Mouse (Mus musculus) splenic B cell, adult 2 months (primary cell): ENCODE data around the gene Ric8a.

Experiments used
- DNase-seq: peaks from one replicate; pipeline ENCODE4 v3.0.0-alpha.2; 2011; ENCODE audit warnings: low read depth, low spot score
- H3K27me3 ChIP-seq: 2 replicates; pipeline ENCODE4 v1.6.1; 2012; ENCODE audit warnings: mild to moderate bottlenecking, low read length, moderate library complexity, mixed read lengths; ENCODE audit not compliant: control insufficient read depth, poor library complexity, insufficient read depth, severe bottlenecking
- H3K36me3 ChIP-seq: 2 replicates; pipeline ENCODE4 v1.6.1; 2012; ENCODE audit warnings: mild to moderate bottlenecking, low read length, moderate library complexity, mixed read lengths; ENCODE audit not compliant: control insufficient read depth, poor library complexity, insufficient read depth, severe bottlenecking

Gene Ric8a

GRCm38 (mm10) chr7:140836243-140837115 lies 20.3 kb upstream of the Ric8a start:
- Histone ChIP-seq H3K36me3 (no peaks in the 10 kb centered on the region), H3K27me3 (no peaks in the 10 kb centered on the region)

DNA sequence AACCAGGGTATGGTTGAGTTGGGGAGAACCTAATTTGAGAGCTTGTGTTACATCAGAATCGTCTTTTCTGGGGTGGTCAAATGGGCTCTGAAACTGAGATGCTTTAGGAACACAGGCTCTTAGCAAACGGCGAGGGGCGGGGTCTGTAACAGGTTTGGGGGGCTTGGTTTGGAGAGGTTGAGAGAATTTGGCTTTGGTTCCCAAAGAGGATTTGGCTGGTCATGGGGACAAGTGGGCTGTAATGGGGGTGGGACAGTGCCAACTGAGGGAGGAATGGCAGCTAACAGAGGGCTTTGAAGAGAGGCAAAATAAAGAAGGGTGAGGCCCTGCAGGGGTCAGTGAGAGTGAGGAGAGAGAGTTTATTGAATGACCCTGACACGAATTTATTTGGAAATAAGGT lies 17.2 kb upstream of the Ric8a start:
- DNase-seq, result no peak
- no peaks in the 10 kb centered on the region for H3K27me3 ChIP-seq
- no peaks in the 10 kb centered on the region for H3K36me3 ChIP-seq

More at GRCm38 (mm10) chr7:140836243-140837115, 20.3 kb upstream of the Ric8a start:
- DNase-seq, result no peak

GRCm38 (mm10) chr7:140840750-140841735 lies 15.7 kb upstream of the Ric8a start:
- no peaks in the 10 kb centered on the region for H3K36me3 ChIP-seq
- no peaks in the 10 kb centered on the region for H3K27me3 ChIP-seq
- no peak for DNase-seq

- no peaks in the 10 kb centered on the region; the same call in 1 of the 2 replicates for H3K27me3 ChIP-seq
- no peak for DNase-seq
- no peaks in the 10 kb centered on the region for H3K36me3 ChIP-seq
These were observed 13.0 kb upstream of the Ric8a start for GRCm38 (mm10) chr7:140843806-140844205.

- H3K36me3 ChIP-seq, result no peaks in the 10 kb centered on the region
- peak; percentile 93 for DNase-seq
These were observed 11.7 kb upstream of the Ric8a start, which contains the start of gene Scgb1c1 for GRCm38 (mm10) chr7:140844905-140845665. TSS of gene Scgb1c1 (plus strand) at chr7:140845547.

GRCm38 (mm10) chr7:140845683-140846082 lies 11.1 kb upstream of the Ric8a start:
- Histone ChIP-seq H3K27me3 (no peaks in the 10 kb centered on the region; the same call in 1 of the 2 replicates), H3K36me3 (no peaks in the 10 kb centered on the region)
- DNase-seq, result no peak

More at GRCm38 (mm10) chr7:140844905-140845665, 11.7 kb upstream of the Ric8a start, which contains the start of gene Scgb1c1:
- no peaks in the 10 kb centered on the region; the same call in 1 of the 2 replicates for H3K27me3 ChIP-seq

DNA sequence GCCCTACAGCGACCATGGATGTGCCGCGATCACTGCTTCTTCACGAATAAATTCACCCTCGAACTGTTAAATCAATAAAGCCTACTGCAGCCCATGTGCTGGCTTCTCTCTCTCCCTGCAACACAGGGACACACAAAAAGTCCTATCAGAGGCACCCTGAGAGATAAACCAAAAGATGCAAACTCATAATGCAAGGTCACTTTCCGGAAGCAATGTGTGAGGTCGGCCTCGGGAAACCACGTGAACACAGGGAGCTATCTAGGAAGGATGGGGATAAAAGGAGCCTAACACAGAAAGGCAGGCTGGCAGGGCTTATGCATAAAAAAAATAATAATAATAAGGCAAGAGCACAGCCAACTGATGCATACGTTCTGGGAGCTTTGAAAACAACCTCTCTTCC lies 10.1 kb upstream of the Ric8a start:
- H3K36me3 ChIP-seq, result 0 out of 2 replicates have a peak, but pooled peaks cover 1% of the 10 kb centered on the region
- no peaks in the 10 kb centered on the region; the same call in 1 of the 2 replicates for H3K27me3 ChIP-seq
- no peak for DNase-seq

DNA sequence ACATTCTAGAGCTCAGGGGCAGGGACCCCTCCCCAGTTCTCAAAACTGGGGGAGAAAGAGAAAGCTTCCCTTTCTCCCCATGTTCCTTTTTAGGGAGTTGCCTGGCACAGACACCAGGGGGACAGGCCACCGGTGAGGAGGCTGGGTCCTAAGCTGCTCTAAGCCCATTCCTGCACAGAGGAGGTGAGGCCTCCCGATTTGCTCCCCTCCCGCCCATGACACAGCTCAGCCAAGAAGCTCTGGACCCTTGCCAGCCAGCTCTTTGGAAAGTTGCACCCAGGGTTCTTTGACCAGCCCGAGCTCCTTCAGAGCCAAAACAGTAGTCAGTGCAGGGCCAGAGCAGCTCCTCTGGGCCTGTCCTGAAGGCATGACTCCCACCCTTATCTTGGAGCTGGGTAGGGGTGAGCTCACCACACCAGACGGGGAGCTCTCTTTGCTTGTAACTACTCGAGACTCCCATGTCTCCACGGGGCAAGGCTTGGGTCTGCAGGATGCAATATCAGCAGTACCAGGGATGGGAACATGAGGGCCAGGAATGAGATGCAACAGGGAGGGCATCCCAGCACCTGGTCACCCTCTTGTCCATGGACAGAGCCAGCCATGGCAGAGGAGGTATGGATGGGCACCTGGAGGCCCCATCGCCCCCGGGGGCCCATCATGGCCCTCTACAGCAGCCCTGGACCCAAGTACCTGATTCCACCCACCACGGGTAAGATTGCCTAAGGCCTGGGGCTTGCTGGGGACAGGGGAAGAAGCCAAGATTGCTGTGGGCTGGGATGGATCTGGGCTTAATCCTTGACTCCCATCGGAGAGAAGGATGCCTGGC lies 8.8 kb upstream of the Ric8a start, which contains the start of gene Odf3:
Gene Odf3 (plus strand): TSS at position 51 of the 826 bp plus-strand sequence.
- DNase-seq, result no peak
- no peaks in the 10 kb centered on the region; the same call in 1 of the 2 replicates for H3K27me3 ChIP-seq
- H3K36me3 ChIP-seq, result 0 out of 2 replicates have a peak, but pooled peaks cover 1% of the 10 kb centered on the region

DNA sequence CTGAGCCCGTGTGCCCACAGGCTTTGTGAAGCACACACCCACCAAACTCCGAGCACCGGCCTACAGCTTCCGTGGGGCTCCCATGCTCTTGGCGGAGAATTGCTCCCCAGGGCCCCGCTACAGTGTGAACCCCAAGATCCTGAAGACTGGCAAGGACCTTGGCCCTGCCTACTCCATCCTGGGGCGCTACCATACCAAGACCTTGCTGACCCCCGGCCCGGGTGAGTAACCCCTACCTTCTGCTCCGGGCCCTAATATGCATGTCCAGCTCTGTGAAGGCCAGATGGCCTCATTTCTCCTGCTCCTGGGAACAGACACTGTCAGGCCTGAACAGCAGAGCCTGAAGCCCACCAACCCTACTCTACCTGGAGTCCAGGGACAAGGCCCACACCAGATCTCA lies 8.2 kb upstream of the Ric8a start:
- H3K36me3 ChIP-seq, result 0 out of 2 replicates have a peak, but pooled peaks cover 1% of the 10 kb centered on the region
- no peaks in the 10 kb centered on the region; the same call in 1 of the 2 replicates for H3K27me3 ChIP-seq
- DNase-seq, result no peak

GRCm38 (mm10) chr7:140851916-140852315 lies 4.8 kb upstream of the Ric8a start:
- no peak for DNase-seq
- peaks cover 1% of the 10 kb centered on the region; the same call in 1 of the 2 replicates for H3K36me3 ChIP-seq
- no peaks in the 10 kb centered on the region; the same call in 1 of the 2 replicates for H3K27me3 ChIP-seq

DNA sequence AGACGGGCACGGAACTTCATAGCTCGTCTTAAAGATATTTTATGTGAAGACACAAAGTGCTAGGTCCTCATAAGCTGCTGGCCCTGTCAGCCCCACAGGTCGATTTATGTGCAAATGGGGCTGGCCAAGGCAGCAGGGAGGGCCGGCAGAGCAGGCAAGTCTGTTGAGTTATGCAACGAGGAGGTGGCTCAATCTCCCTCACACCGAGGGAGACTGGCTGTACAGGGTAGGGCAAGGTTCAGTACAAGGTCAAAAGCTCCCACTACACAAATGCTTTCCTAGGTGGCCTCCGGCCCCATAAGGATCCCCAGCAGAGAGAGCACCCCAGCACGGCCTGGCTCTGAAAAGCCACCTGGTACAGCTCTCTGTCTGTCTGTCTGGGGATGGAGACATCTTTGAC lies 3.4 kb upstream of the Ric8a start:
- H3K27me3 ChIP-seq, result no peaks in the 10 kb centered on the region

DNA sequence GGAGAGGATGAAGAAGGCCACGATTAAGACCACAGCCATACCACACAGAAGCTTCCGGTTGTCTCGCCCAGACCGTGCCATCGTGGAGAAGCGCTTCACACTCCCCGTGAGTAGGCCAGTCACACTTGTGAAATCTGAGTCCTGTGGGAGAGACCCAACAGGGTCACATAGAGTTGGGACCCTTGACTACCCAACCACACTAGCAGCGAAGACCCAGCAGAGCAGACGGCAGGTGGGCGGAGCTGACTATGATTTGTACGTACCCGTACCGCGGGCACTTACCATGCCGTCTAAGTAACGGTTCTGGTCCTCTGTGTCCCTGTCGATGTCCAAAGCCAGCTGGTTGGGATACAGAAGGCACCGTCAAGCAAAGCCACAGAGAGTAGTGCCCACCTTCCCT lies 2.3 kb upstream of the Ric8a start:
- DNase-seq, result no peak
- H3K27me3 ChIP-seq, result no peaks in the 10 kb centered on the region
- H3K36me3 ChIP-seq, result peaks cover 1% of the 10 kb centered on the region; the same call in 1 of the 2 replicates

More for the DNA sequence above, 3.4 kb upstream of the Ric8a start:
- peaks cover 1% of the 10 kb centered on the region; the same call in 1 of the 2 replicates for H3K36me3 ChIP-seq
- DNase-seq, result no peak

DNA sequence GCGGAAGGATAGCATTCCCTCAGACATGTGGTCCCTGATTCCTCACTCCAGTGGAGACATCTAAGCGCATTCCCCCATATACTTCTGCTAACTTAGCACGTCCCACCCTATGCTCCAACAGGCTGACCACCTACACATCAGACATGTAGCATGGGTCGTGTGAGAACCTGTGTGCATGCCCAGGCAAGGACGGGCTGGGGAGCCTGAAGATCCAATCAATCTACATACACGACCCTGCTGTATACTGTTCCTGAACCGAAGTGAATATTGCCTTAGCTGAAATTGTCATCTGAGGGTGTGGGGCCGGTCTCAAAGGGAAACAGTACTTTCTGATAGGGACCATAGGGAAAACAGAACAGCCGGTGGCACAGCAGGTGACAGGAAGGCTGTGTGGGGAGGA lies 1.6 kb upstream of the Ric8a start:
- H3K27me3 ChIP-seq, result no peaks in the 10 kb centered on the region
- no peak for DNase-seq
- H3K36me3 ChIP-seq, result peaks cover 4% of the 10 kb centered on the region
